Mouse (Mus musculus): ENCODE data around the gene Impdh1.
"Not testable (repeated sequence)": the region's sequence is repeated elsewhere in the genome, so short reads cannot be mapped to it uniquely, and the experiment has no call there.

The Impdh1 gene

GRCm38 (mm10) chr6:29215881-29216501 lies at the start of gene Impdh1:
TSS of gene Impdh1 (minus strand) at chr6:29216364.
- DNase-seq (ENCODE audit: low spot score in 2 of 2), result peak in 1 of 2 experiments; percentile 52

GRCm38 (mm10) chr6:29264456-29264781 lies 48.3 kb upstream of the Impdh1 start:
- no peak for DNase-seq (ENCODE audit: low spot score in 2 of 2)

- DNase-seq (ENCODE audit: low spot score in 2 of 2), result peak; percentile 15 to 43
Observed at GRCm38 (mm10) chr6:29263650-29264455, 47.7 kb upstream of the Impdh1 start.

- DNase-seq (ENCODE audit: low spot score in 2 of 2), result no peak
Observed at GRCm38 (mm10) chr6:29261831-29262230, 45.7 kb upstream of the Impdh1 start.

GRCm38 (mm10) chr6:29259418-29259817 lies 43.3 kb upstream of the Impdh1 start:
- no peak for DNase-seq (ENCODE audit: low spot score in 2 of 2)

GRCm38 (mm10) chr6:29247072-29247471 lies 30.9 kb upstream of the Impdh1 start:
- no peak for DNase-seq (ENCODE audit: low spot score in 2 of 2)

- DNase-seq (ENCODE audit: low spot score in 2 of 2), result no peak
Observed at GRCm38 (mm10) chr6:29246585-29246984, 30.4 kb upstream of the Impdh1 start.

GRCm38 (mm10) chr6:29246183-29246582 lies 30.0 kb upstream of the Impdh1 start:
- no peak for DNase-seq (ENCODE audit: low spot score in 2 of 2)

GRCm38 (mm10) chr6:29245272-29246120 lies 29.3 kb upstream of the Impdh1 start:
- DNase-seq (ENCODE audit: low spot score in 2 of 2), result no peak

GRCm38 (mm10) chr6:29242265-29242664 lies 26.1 kb upstream of the Impdh1 start:
- DNase-seq (ENCODE audit: low spot score in 2 of 2), result no peak

GRCm38 (mm10) chr6:29241697-29242096 lies 25.5 kb upstream of the Impdh1 start:
- no peak for DNase-seq (ENCODE audit: low spot score in 2 of 2)

GRCm38 (mm10) chr6:29240806-29241205 lies 24.6 kb upstream of the Impdh1 start:
- DNase-seq (ENCODE audit: low spot score in 2 of 2), result no peak

GRCm38 (mm10) chr6:29234272-29234671 lies 18.1 kb upstream of the Impdh1 start:
- DNase-seq (ENCODE audit: low spot score in 2 of 2), result no peak

- no peak for DNase-seq (ENCODE audit: low spot score in 2 of 2)
Observed at GRCm38 (mm10) chr6:29233710-29234109, 17.5 kb upstream of the Impdh1 start.

GRCm38 (mm10) chr6:29232321-29232720 lies 16.2 kb upstream of the Impdh1 start:
- DNase-seq (ENCODE audit: low spot score in 2 of 2), result no peak

GRCm38 (mm10) chr6:29231799-29232198 lies 15.6 kb upstream of the Impdh1 start:
- no peak for DNase-seq (ENCODE audit: low spot score in 2 of 2)

- DNase-seq (ENCODE audit: low spot score in 2 of 2), result no peak
Observed at GRCm38 (mm10) chr6:29230386-29230785, 14.2 kb upstream of the Impdh1 start.

GRCm38 (mm10) chr6:29229265-29229913 lies 13.2 kb upstream of the Impdh1 start:
- no peak for DNase-seq (ENCODE audit: low spot score in 2 of 2)

- not testable (repeated sequence) for DNase-seq (ENCODE audit: low spot score in 2 of 2)
Observed at GRCm38 (mm10) chr6:29217717-29218116, 1.6 kb upstream of the Impdh1 start.

GRCm38 (mm10) chr6:29215181-29215580 lies 983 bp downstream of the Impdh1 start:
- DNase-seq (ENCODE audit: low spot score in 2 of 2), result no peak

- DNase-seq (ENCODE audit: low spot score in 2 of 2), result no peak
Observed at GRCm38 (mm10) chr6:29214776-29215175, 1.4 kb downstream of the Impdh1 start.

- no peak for DNase-seq (ENCODE audit: low spot score in 2 of 2)
Observed at GRCm38 (mm10) chr6:29214245-29214644, 1.9 kb downstream of the Impdh1 start.

Measured in frontal cortex, postnatal 14 days (tissue).